Mouse (Mus musculus) adrenal gland, adult (tissue): ENCODE measurements at regions not wholly inside any gene's neighbourhood (a gene's known extent, or its start where the extent isn't known, plus 50 kb on each side); places are given as distances from the start of the nearest gene placed in this dataset.

ENCODE experiments used
- DNase-seq, 2 experiments: peaks; one replicate each; pipeline ENCODE4 v3.0.0; 2022 to 2023; ENCODE audit warnings: low spot score in 1 of 2; ENCODE audit not compliant: inconsistent age in 2 of 2

GRCm38 (mm10) chr11:43952151-43952550, 51.1 kb upstream of the Adra1b start:
- no peak for DNase-seq

GRCm38 (mm10) chr11:43958241-43958975, 57.4 kb upstream of the Adra1b start:
- peak; percentile 18 to 37 for DNase-seq

- DNase-seq = peak; percentile 22 to 46
Observed at GRCm38 (mm10) chr11:43958976-43959315, 57.9 kb upstream of the Adra1b start.

GRCm38 (mm10) chr11:43960348-43961105, 59.5 kb upstream of the Adra1b start:
- DNase-seq = no peak

- DNase-seq = peak; percentile 27 to 59
Observed at GRCm38 (mm10) chr11:43961398-43962070, 60.5 kb upstream of the Adra1b start.

GRCm38 (mm10) chr11:43967764-43968163, 66.8 kb upstream of the Adra1b start:
- no peak for DNase-seq

GRCm38 (mm10) chr11:43971886-43972285, 70.9 kb upstream of the Adra1b start:
- no peak for DNase-seq

GRCm38 (mm10) chr11:43976024-43976423, 75.0 kb upstream of the Adra1b start:
- DNase-seq = no peak

- no peak for DNase-seq
Observed at GRCm38 (mm10) chr11:43979406-43979805, 78.4 kb upstream of the Adra1b start.

- no peak for DNase-seq
Observed at GRCm38 (mm10) chr11:43980444-43980843, 79.4 kb upstream of the Adra1b start.

GRCm38 (mm10) chr11:43989911-43990430, 89.0 kb upstream of the Adra1b start:
- DNase-seq = peak; percentile 61 to 87

GRCm38 (mm10) chr11:43992011-43992471, 91.0 kb upstream of the Adra1b start:
- peak in 1 of 2 experiments; percentile 39 for DNase-seq

GRCm38 (mm10) chr11:43998046-43998725, 97.2 kb upstream of the Adra1b start:
- peak; percentile 29 to 63 for DNase-seq

GRCm38 (mm10) chr11:44000056-44000455, 99.0 kb upstream of the Adra1b start:
- no peak for DNase-seq

GRCm38 (mm10) chr11:44001843-44002589, 101.0 kb upstream of the Adra1b start:
- no peak for DNase-seq

- peak in 1 of 2 experiments; percentile 48 for DNase-seq
Observed at GRCm38 (mm10) chr11:44002716-44003522, 101.9 kb upstream of the Adra1b start.

GRCm38 (mm10) chr11:44007526-44008040, 106.6 kb upstream of the Adra1b start:
- DNase-seq = no peak

- DNase-seq = no peak
Observed at GRCm38 (mm10) chr11:44012314-44012713, 111.3 kb upstream of the Adra1b start.

- DNase-seq = peak; percentile 31 to 50
Observed at GRCm38 (mm10) chr11:44013841-44014240, 112.8 kb upstream of the Adra1b start.
